Mouse (Mus musculus) 3134 (cell line): ENCODE results near the gene Mamdc2.
A peak's percentile ranks its signal among the peaks of the same experiment; 100 is the strongest.

Source experiments
- DNase-seq: peaks from one replicate; pipeline ENCODE4 v3.0.0-alpha.2; 2011; ENCODE audit warnings: low spot score; ENCODE audit not compliant: insufficient read length; ENCODE audit errors: extremely low read depth

Mamdc2 gene

DNA sequence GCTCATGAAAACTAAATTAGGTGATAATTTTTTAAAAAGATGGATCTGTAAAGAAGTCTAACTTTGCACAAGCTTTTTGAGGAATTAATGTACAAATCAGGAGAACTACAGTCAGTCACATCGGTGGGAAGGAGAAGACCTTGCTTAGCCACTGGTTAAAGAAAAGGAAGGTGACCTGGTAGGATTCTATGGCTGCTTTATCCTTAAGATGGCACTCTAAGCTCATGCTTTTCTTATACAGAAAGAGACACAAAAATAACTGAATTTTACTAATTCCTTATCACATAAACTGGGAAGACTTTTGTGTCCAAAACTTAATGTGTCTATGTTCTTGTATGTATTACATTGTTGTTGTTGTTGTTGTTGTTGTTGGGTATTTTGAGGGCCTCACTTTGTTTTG, 149.3 kb downstream of the Mamdc2 start:
- no peak for DNase-seq

DNA sequence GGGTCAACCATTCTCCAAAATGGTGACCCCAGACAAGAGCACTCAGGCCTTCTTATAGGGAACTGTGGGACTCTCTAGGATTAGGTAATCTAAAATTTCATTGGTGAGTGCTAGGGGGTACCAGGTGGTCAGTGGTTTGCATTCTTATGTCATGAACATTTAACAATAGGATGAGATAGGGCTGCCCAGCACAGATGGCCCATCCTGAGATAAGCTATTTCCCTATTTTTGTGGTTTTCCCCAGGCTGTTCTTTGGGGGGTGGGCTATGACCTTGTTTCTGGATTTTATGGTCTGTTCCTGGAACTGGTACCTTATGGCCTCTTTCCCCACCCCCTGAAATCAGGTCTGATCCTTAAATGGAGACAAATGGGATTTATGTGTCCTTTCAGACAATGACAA, 151.1 kb downstream of the Mamdc2 start:
- no peak for DNase-seq

DNA sequence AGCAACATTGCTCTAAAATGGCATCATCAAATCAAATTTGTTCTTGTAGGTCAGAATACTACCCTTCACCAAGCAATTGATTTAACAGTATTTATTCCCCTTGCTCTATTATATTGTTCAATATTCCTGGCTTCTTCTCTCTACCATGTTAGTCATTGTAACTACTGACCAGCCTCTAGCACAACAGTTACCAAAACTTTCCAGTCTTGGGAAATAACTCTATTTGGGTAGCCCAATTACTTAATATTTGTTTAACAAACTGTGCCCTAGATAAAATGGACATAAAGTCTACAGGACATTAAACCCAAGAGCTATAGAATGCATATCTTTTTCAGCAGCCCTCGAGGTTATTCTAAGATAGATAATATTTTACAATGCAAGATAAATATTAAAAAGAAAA, 159.0 kb downstream of the Mamdc2 start:
- no peak for DNase-seq

DNA sequence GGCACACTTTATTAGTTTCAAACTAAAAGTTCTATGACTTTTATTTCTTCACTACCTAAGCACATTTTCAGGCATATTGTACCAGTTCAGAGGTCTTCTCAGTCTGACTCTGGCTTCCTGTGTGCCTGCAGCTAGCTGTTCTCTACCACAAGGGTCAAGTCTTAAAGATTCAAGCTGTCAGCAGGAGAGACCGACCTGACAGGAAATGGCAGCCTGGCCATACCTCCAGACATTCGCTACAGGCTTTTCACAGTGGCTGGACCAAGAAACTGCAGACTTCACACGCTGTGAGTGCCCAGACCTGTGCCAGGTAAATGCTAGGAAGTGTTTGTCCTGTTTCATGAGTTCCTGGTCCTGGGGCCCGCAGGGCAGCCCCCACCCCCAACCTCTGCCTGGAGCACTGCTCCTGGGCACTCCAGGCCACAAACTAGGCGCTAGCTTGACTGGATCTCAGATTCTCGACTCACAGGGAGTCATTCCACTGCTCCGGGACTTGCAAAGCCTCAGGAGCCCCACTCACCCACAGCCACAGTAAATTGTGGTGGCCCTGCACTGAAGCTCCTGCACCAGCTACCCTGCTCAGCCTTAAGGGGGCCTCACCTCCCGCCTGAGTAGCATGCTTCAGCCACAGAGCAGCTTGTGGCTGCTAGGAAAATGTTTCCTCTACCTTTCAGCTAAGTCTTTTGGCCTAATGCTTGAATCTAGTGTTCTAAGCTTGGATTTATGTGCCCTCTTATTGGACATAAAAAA, 166.2 kb downstream of the Mamdc2 start:
- peak; percentile 50 for DNase-seq

DNA sequence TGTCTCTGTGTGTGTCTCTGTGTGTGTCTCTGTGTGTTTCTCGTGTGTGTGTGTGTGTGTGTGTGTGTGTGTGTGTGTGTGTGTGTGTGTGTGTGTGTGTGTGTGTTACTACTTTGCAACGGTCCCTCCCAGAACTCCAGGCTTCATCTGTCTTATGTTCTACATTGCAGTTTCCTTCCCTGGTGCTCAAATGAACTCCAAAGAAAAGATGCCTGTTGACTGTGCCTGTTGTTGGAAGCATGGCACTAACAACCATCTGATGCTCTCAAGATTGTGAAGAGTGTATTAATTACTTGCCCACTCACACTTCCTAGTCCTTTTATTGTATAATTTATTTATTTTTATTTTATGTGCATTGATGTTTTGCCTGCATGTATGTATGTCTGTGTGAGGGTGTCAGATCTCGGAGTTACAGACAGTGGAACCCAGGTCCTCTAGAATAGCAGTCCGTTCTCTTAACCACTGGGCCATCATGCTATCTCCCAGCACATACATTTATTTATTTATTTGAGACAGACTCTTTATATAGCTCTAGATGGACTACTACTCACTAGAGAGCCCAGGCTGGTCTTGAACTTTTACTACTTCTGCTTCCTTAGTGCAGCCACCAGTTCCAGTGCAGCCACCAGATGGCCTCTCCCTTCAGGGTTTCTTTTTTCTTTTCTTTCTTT, 174.1 kb downstream of the Mamdc2 start:
- no peak for DNase-seq

DNA sequence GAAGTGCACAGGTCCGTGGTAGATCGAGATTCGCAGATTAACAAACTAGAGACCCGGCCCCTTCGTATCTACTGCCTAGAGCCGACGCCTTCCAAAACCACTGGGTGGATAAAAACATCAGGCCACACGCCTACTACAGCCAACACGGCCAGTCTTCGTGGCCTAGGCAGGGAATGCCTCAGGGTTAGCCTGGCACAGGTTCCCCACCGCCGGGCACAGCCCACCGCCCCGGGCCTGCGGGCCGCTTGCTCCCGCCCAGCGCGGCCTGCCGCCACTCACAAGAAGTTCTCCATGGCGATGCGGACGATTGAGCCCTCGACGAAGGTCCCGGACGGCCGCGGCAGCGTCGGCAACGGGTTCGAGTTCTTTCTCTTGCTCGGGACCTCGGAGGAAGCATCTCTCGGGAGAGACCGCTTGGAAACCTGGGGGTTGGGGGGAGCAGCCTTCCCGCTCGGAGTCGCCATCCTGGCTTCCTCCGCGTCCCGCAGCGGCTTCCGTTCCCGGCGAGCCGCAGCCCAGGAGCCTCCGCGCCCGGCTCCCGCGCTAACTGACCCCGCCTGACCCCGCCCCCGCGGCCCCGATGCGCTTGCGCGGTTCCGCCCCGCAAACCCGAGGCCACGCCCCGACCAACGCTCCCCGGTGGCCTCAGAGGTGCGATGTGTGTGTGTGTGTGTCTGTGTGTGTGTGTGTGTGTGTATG, 174.7 kb downstream of the Mamdc2 start, which contains the start of gene Smc5:
TSS of gene Smc5 (minus strand) at position 543 of the 699 bp plus-strand sequence.
- DNase-seq: peak; percentile 88

DNA sequence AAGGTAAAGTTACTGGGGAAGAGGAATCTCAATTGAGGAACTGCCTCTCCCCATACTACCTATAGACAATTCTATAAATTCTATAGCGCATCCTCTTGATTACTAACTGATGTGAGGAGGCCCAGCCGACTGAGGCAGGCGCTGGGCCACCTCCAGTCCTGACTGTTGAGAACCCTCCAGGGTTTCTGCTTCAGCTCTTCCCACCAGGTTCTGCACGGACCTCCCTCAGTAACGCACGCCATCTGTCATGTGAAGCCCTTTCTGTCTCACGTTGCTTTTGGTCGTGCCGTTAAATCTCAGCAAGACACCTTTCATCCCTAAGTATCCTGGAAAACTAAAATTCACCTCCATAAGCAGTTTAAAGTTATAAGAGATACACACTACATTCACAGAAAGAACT, 191.5 kb downstream of the Mamdc2 start:
- DNase-seq: no peak
